Mouse (Mus musculus) gastrocnemius, adult 18-20 months (tissue): Measurements from ENCODE around the gene Zfp39. TPM values are rescaled to one million over a fixed set of nuclear protein-coding genes. Genes with fewer than 3 reads are reported as not detected.
"Not testable (repeated sequence)": the region's sequence is repeated elsewhere in the genome, so short reads cannot be mapped to it uniquely, and the experiment has no call there.

ENCODE experiments used
- DNase-seq: peaks from one replicate; pipeline ENCODE4 v3.0.0; 2021; ENCODE audit warnings: low spot score
- total RNA-seq, 2 experiments: library from RNA; stranded (reverse); gene quantifications; 2 replicates each; pipeline ENCODE4 v1.2.3; 2021

Zfp39 gene
- total RNA-seq, 2 experiments from 2014 or later = 2.8 to 3.1 TPM

- not testable (repeated sequence) for DNase-seq
Measured at GRCm38 (mm10) chr11:58838951-58839350, 65.1 kb downstream of the Zfp39 start, which contains the start of gene Olfr311. Olfr311 (plus strand) TSS chr11:58839251.

Other genes with a start within 250 kb of the Zfp39 start
- not detected for gene Olfr322, start 245.4 kb downstream of the Zfp39 start, total RNA-seq
- gene Olfr320, start 223.1 kb downstream of the Zfp39 start, total RNA-seq = not detected
- gene Olfr319, start 205.1 kb downstream of the Zfp39 start, total RNA-seq = not detected
- not detected for gene Olfr318, start 180.2 kb downstream of the Zfp39 start, total RNA-seq
- not detected for gene Olfr317, start 165.0 kb downstream of the Zfp39 start, total RNA-seq
- gene Olfr316, start 151.5 kb downstream of the Zfp39 start, total RNA-seq = not detected
- not detected for gene Olfr315, start 131.0 kb downstream of the Zfp39 start, total RNA-seq
- not detected for gene Olfr314, start 121.3 kb downstream of the Zfp39 start, total RNA-seq
- gene Fam183b, start 102.3 kb downstream of the Zfp39 start, total RNA-seq = not detected
- gene Olfr313, start 89.2 kb downstream of the Zfp39 start, total RNA-seq = not detected
- not detected for gene Olfr312, start 75.0 kb downstream of the Zfp39 start, total RNA-seq
- not detected for gene Olfr311, start 65.0 kb downstream of the Zfp39 start, total RNA-seq
- under 1 TPM; 0.78 TPM for gene Gm12258, start 57.1 kb downstream of the Zfp39 start, total RNA-seq
- gene 2810021J22Rik, start 37.0 kb downstream of the Zfp39 start, total RNA-seq = 1 to 10 TPM in 1 of 2 experiments, under 1 TPM in 1; 0.82 to 1.2 TPM
- not detected for gene Btnl10, start 13.7 kb upstream of the Zfp39 start, total RNA-seq
- gene Rnf187, start 34.7 kb upstream of the Zfp39 start, total RNA-seq = 10 to 100 TPM; 88.8 to 90.3 TPM
- gene Hist3h2ba, start 44.7 kb upstream of the Zfp39 start, total RNA-seq = under 1 TPM; 0.62 to 0.97 TPM
- 10 to 100 TPM in 1 of 2 experiments, 1 to 10 TPM in 1; 9.1 to 11.1 TPM for gene Hist3h2a, start 50.5 kb upstream of the Zfp39 start, total RNA-seq
- under 1 TPM; 0.31 to 0.41 TPM for gene Trim17, start 50.5 kb upstream of the Zfp39 start, total RNA-seq
- gene Trim11, start 73.9 kb upstream of the Zfp39 start, total RNA-seq = 1 to 10 TPM; 5.9 to 6.5 TPM
- 1,000 to 10,000 TPM; 1,684 to 1,873 TPM for gene Obscn, start 232.2 kb upstream of the Zfp39 start, total RNA-seq